Mouse (Mus musculus): ENCODE data around the gene Ptprq. TPM values are rescaled to one million over a fixed set of nuclear protein-coding genes. Genes with fewer than 3 reads are reported as not detected.

Ptprq gene
- polyA plus RNA-seq, 1 experiment from 2014 or later = 0.10 TPM

DNA sequence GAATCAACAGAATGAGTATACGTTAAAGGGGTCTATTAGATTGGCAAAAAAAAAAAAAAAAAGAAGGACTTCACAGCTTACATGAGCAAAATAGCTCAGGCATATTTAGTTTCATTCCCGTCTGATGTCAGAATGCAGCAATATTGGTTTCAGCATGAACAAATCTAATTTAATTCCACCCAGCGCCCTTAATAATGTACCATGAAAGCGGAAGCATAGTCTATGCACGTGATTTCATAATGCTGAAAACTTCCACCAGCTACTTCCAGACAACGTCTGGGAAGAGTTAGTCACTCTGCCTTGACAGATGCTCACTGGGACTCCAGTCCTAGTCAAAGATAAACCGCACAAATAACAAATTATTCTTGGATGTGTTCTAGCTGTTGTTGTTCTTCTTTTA is 15.6 kb upstream of the Ptprq start:
- 81% methylated on average over 7 of the region's 7 CpGs for WGBS
- Histone ChIP-seq H3K4me3 (ENCODE audit: low read depth, low read length) (no peak overlapping the region), H3K4me2 (no peak overlapping the region), H3K36me3 (ENCODE audit: control insufficient read depth, insufficient read depth, low read length) (no peaks in the 10 kb centered on the region), H3K27ac (ENCODE audit: low read depth, low read length) (no peak overlapping the region), H3K9me3 (ENCODE audit: control insufficient read depth, low read length) (no peaks in the 10 kb centered on the region), H3K27me3 (ENCODE audit: control insufficient read depth, insufficient read depth, low read length) (no peaks in the 10 kb centered on the region), H3K4me1 (ENCODE audit: control insufficient read depth, insufficient read depth, low read length) (no peaks in the 10 kb centered on the region; the same call in 1 of the 2 replicates), H3K9ac (ENCODE audit: low read length) (no peak overlapping the region)
- ATAC-seq (ENCODE audit: low FRiP score) (no peak), DNase-seq (ENCODE audit: low spot score, missing footprints) (no peak)

DNA sequence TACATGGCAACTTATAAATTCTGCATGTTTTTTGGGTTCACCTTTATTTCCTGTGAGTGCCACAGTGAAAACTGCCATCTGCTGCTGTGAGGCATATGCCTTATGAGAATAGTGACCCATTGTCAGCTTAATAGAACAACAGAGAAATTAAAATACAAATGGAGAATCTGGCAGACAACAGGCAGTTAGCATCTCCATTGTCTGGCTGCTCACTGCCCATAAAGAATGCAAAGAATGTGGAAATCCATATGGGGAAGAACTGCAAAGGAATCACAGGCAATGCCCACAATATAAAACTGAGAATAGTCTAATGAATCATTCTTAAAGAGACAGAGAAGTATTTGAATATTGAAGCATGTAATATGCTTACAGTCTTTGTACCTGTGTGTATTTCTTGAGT is 14.5 kb upstream of the Ptprq start:
- H3K9ac ChIP-seq (ENCODE audit: low read length) = no peak overlapping the region
- H3K9me3 ChIP-seq (ENCODE audit: control insufficient read depth, low read length) = no peaks in the 10 kb centered on the region
- H3K27ac ChIP-seq (ENCODE audit: low read depth, low read length) = no peak overlapping the region
- no peak overlapping the region for H3K4me2 ChIP-seq
- no peaks in the 10 kb centered on the region; the same call in 1 of the 2 replicates for H3K4me1 ChIP-seq (ENCODE audit: control insufficient read depth, insufficient read depth, low read length)
- DNase-seq (ENCODE audit: low spot score, missing footprints) (no peak), ATAC-seq (ENCODE audit: low FRiP score) (no peak)
- H3K4me3 ChIP-seq (ENCODE audit: low read depth, low read length) = no peak overlapping the region
- H3K27me3 ChIP-seq (ENCODE audit: control insufficient read depth, insufficient read depth, low read length) = no peaks in the 10 kb centered on the region
- no peaks in the 10 kb centered on the region for H3K36me3 ChIP-seq (ENCODE audit: control insufficient read depth, insufficient read depth, low read length)

DNA sequence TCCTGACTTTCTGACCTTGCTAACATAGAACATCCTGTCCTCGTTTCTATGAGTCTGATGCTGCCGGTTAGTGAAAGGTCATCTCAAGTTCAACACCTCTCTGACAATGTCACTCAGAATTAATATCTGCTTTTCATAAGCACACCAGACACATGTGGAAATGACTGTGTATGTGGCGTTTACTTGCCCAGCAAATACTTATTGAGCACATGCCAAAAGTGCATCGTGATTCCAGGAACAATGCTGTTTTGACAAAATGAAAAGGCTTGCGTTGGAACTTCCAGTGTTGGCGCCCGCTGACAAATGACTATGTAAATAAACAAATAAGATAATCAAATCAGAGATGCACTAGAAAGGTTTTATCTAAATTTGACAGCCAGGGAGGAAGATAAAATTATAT is 5.8 kb upstream of the Ptprq start:
- H3K27ac ChIP-seq (ENCODE audit: low read depth, low read length) = no peak overlapping the region
- H3K36me3 ChIP-seq (ENCODE audit: control insufficient read depth, insufficient read depth, low read length) = no peaks in the 10 kb centered on the region
- H3K9ac ChIP-seq (ENCODE audit: low read length) = no peak overlapping the region
- ATAC-seq (ENCODE audit: low FRiP score) = no peak
- DNase-seq (ENCODE audit: low spot score, missing footprints) = no peak
- H3K4me3 ChIP-seq (ENCODE audit: low read depth, low read length) = no peak overlapping the region
- H3K9me3 ChIP-seq (ENCODE audit: control insufficient read depth, low read length) = no peaks in the 10 kb centered on the region
- no peaks in the 10 kb centered on the region for H3K27me3 ChIP-seq (ENCODE audit: control insufficient read depth, insufficient read depth, low read length)
- no peaks in the 10 kb centered on the region for H3K4me1 ChIP-seq (ENCODE audit: control insufficient read depth, insufficient read depth, low read length)
- H3K4me2 ChIP-seq = no peak overlapping the region
- 83% methylated on average over 7 of the region's 7 CpGs for WGBS

DNA sequence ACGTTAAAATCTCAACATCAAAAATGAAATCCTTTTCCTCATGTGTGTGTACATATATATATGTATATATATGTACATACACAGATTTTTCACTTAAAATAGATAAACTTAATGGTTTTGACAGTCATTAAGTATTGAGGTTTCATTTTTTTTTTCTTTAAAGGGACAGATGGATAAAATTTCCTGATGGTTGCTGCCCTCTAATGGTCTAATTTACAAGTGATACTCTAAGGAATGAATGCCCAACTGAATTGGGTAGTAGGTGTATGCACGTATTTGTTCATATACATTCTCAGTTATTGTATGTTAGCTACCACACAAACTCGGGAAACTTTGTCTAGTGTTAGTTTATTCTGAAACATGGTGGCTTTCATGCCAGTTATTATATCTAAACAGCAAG is 15.4 kb downstream of the Ptprq start:
- H3K27me3 ChIP-seq (ENCODE audit: control insufficient read depth, insufficient read depth, low read length) = no peaks in the 10 kb centered on the region
- peak; percentile 40; the same call in 1 of the 2 replicates for ATAC-seq (ENCODE audit: low FRiP score)
- no peaks in the 10 kb centered on the region for H3K9me3 ChIP-seq (ENCODE audit: control insufficient read depth, low read length)
- no peak overlapping the region for H3K9ac ChIP-seq (ENCODE audit: low read length)
- H3K4me3 ChIP-seq (ENCODE audit: low read depth, low read length) = no peak overlapping the region
- no peak overlapping the region for H3K27ac ChIP-seq (ENCODE audit: low read depth, low read length)
- no peak overlapping the region for H3K4me2 ChIP-seq
- H3K4me1 ChIP-seq (ENCODE audit: control insufficient read depth, insufficient read depth, low read length) = no peaks in the 10 kb centered on the region
- 45% methylated on average over 3 of the region's 3 CpGs for WGBS
- DNase-seq (ENCODE audit: low spot score, missing footprints) = no peak
- H3K36me3 ChIP-seq (ENCODE audit: control insufficient read depth, insufficient read depth, low read length) = no peaks in the 10 kb centered on the region

DNA sequence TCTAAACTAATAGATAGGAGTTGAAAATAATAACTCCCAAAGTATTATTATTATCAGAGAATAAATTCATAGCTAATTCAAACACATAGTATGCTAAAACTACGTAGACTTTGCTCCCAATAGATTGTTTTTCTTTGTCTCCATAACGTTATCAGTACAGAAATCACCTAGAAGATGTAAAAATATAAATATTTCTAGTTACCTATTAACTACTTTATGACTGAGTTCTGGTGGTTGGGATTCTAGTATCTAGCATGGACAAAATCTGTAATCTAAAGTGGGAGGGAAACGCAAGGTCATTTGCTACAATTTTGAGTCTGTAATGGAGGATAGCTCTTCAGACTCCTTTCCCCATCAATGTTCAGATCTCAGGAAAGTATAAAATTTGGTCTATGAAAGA is 18.9 kb downstream of the Ptprq start:
- no peaks in the 10 kb centered on the region for H3K27me3 ChIP-seq (ENCODE audit: control insufficient read depth, insufficient read depth, low read length)
- H3K9me3 ChIP-seq (ENCODE audit: control insufficient read depth, low read length) = no peaks in the 10 kb centered on the region
- no peak overlapping the region for H3K9ac ChIP-seq (ENCODE audit: low read length)
- H3K36me3 ChIP-seq (ENCODE audit: control insufficient read depth, insufficient read depth, low read length) = no peaks in the 10 kb centered on the region
- WGBS = 91% methylated on average over 3 of the region's 3 CpGs
- H3K4me1 ChIP-seq (ENCODE audit: control insufficient read depth, insufficient read depth, low read length) = no peaks in the 10 kb centered on the region
- no peak overlapping the region for H3K27ac ChIP-seq (ENCODE audit: low read depth, low read length)
- ATAC-seq (ENCODE audit: low FRiP score) (no peak), DNase-seq (ENCODE audit: low spot score, missing footprints) (no peak)
- no peak overlapping the region for H3K4me2 ChIP-seq
- no peak overlapping the region for H3K4me3 ChIP-seq (ENCODE audit: low read depth, low read length)

DNA sequence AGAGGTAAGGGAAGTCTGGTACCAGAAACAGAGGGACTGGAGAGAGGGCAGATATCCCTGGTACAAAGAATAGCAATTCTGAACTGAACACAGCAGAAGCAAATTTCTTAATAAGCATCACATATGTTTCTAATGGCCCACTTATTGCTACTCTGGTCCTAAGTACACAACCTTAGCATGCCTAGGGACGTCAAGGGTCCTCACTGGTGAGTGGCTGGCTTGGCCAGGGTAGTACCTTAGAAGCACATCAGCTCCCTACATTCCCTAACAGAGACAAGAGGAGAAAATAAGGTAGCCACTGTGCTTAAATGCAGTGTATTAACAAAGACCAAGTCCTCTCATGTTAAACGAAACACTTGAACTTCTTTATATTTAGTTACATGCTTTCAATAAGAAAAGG is 21.1 kb downstream of the Ptprq start:
- Histone ChIP-seq H3K4me1 (ENCODE audit: control insufficient read depth, insufficient read depth, low read length) (no peaks in the 10 kb centered on the region), H3K36me3 (ENCODE audit: control insufficient read depth, insufficient read depth, low read length) (no peaks in the 10 kb centered on the region), H3K9me3 (ENCODE audit: control insufficient read depth, low read length) (no peaks in the 10 kb centered on the region), H3K4me2 (no peak overlapping the region), H3K9ac (ENCODE audit: low read length) (no peak overlapping the region), H3K27ac (ENCODE audit: low read depth, low read length) (no peak overlapping the region), H3K4me3 (ENCODE audit: low read depth, low read length) (no peak overlapping the region), H3K27me3 (ENCODE audit: control insufficient read depth, insufficient read depth, low read length) (no peaks in the 10 kb centered on the region)
- WGBS = 82% methylated on average over 2 of the region's 2 CpGs
- no peak for DNase-seq (ENCODE audit: low spot score, missing footprints)
- ATAC-seq (ENCODE audit: low FRiP score) = no peak

DNA sequence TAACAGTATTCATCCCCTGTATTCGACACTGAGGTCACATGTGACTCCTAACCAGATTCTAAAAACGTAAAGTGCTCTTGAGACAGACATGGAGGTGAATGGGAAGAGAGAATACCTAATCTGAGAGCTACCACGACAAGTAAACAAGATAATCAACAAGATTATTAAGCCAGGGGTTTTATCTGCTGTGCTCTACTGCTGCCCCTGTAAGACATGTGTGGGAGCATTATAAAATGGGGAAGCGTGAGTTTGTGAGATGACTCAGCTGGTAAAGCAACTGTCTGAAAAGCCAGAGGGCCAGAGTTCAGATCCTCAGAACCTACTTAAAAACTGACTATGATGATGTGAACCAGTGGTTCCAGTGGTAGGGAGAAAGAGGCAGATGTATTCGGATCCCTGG is 22.7 kb downstream of the Ptprq start:
- DNase-seq (ENCODE audit: low spot score, missing footprints) (no peak), ATAC-seq (ENCODE audit: low FRiP score) (no peak)
- Histone ChIP-seq H3K4me2 (no peak overlapping the region), H3K4me1 (ENCODE audit: control insufficient read depth, insufficient read depth, low read length) (no peaks in the 10 kb centered on the region), H3K9ac (ENCODE audit: low read length) (no peak overlapping the region), H3K36me3 (ENCODE audit: control insufficient read depth, insufficient read depth, low read length) (no peaks in the 10 kb centered on the region), H3K9me3 (ENCODE audit: control insufficient read depth, low read length) (no peaks in the 10 kb centered on the region), H3K27me3 (ENCODE audit: control insufficient read depth, insufficient read depth, low read length) (no peaks in the 10 kb centered on the region), H3K27ac (ENCODE audit: low read depth, low read length) (no peak overlapping the region), H3K4me3 (ENCODE audit: low read depth, low read length) (no peak overlapping the region)
- 80% methylated on average over 5 of the region's 5 CpGs for whole genome bisulfite sequencing

DNA sequence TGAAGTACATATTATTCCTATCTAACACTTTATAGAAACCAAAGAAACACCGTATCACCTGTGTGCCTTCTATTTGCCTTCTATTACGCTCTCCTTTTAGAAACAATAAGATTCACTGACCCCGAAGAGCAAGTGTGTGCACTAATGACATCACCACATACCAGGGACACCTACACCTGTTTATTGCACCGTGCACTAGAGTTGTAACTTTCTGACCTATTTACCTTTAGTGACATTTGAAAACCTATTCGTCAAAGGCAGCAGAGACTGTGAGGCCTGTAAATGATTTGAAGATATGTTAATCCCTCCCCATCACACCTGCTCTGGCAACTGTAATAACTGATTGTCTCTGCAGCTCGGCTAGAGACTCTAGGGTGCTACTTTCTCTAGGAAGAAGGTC is 32.5 kb downstream of the Ptprq start:
- Histone ChIP-seq H3K27me3 (ENCODE audit: control insufficient read depth, insufficient read depth, low read length) (no peaks in the 10 kb centered on the region), H3K27ac (ENCODE audit: low read depth, low read length) (no peak overlapping the region), H3K36me3 (ENCODE audit: control insufficient read depth, insufficient read depth, low read length) (no peaks in the 10 kb centered on the region), H3K4me3 (ENCODE audit: low read depth, low read length) (no peak overlapping the region), H3K4me1 (ENCODE audit: control insufficient read depth, insufficient read depth, low read length) (no peaks in the 10 kb centered on the region), H3K4me2 (no peak overlapping the region), H3K9ac (ENCODE audit: low read length) (no peak overlapping the region), H3K9me3 (ENCODE audit: control insufficient read depth, low read length) (no peaks in the 10 kb centered on the region)
- 84% methylated on average over 6 of the region's 6 CpGs for WGBS
- ATAC-seq (ENCODE audit: low FRiP score) = no peak
- DNase-seq (ENCODE audit: low spot score, missing footprints) = no peak

DNA sequence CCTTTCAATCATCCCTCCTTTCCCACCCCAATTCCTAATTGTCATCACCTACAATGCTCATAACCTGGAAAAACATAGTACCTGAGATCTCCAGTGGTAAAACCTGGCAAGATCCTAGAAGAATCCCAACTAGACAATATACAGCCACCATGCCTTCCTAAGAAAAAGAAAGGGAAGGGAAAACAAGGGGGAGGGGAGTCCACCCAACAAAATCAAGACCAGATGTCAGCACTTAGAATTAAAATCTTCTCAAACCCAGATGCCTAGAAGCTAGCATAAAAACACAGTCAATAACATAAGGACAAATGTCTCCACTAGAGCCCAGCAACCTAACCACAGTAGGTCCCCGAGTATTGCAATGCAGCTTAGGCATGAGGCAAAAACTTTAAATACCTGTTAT is 43.9 kb downstream of the Ptprq start:
- Histone ChIP-seq H3K9me3 (ENCODE audit: control insufficient read depth, low read length) (no peaks in the 10 kb centered on the region), H3K4me2 (no peak overlapping the region), H3K4me1 (ENCODE audit: control insufficient read depth, insufficient read depth, low read length) (no peaks in the 10 kb centered on the region), H3K36me3 (ENCODE audit: control insufficient read depth, insufficient read depth, low read length) (no peaks in the 10 kb centered on the region), H3K9ac (ENCODE audit: low read length) (no peak overlapping the region), H3K27me3 (ENCODE audit: control insufficient read depth, insufficient read depth, low read length) (no peaks in the 10 kb centered on the region), H3K27ac (ENCODE audit: low read depth, low read length) (no peak overlapping the region), H3K4me3 (ENCODE audit: low read depth, low read length) (no peak overlapping the region)
- DNase-seq (ENCODE audit: low spot score, missing footprints) (no peak), ATAC-seq (ENCODE audit: low FRiP score) (no peak)
- WGBS = 84% methylated on average over 1 of the region's 1 CpGs
